Mouse (Mus musculus): ENCODE results near the gene Park7. TPM values are rescaled to one million over a fixed set of nuclear protein-coding genes. Genes with fewer than 3 reads are reported as not detected.

The Park7 gene
- total RNA-seq (2014; rRNA removed): 167 and 180 TPM in 2 replicates
- polyA plus RNA-seq (2015; fragmentation: Nextera tagmentation; extraction: Ambion mirVana): 427 and 453 TPM in 2 replicates

GRCm38 (mm10) chr4:150914290-150914733, at the start of gene Park7, which contains the start of gene Tnfrsf9:
Gene Park7, minus strand, starts transcription at chr4:150914437.
Gene Tnfrsf9, plus strand, starts transcription at chr4:150914562.
- ATAC-seq (ENCODE audit: low FRiP score) (peak; percentile 84), DNase-seq (ENCODE audit: low spot score) (peak; percentile 98)
- H3K36me3 ChIP-seq (ENCODE audit: insufficient read depth, low read length): no peaks in the 10 kb centered on the region
- H3K27me3 ChIP-seq (ENCODE audit: insufficient read depth, low read length): no peaks in the 10 kb centered on the region
- H3K9me3 ChIP-seq (ENCODE audit: low read length): no peaks in the 10 kb centered on the region
- H3K4me1 ChIP-seq (ENCODE audit: insufficient read depth, low read length): peaks cover 14% of the 10 kb centered on the region; the same call in 1 of the 2 replicates
- peak within 1 kb of the TSS; percentile 68 for H3K4me3 ChIP-seq (ENCODE audit: low read depth, low read length)
- peak within 1 kb of the TSS; percentile 69 for H3K4me2 ChIP-seq (ENCODE audit: low read depth, low read length, poor library complexity, severe bottlenecking)
- under 1% methylated on average over 48 of the region's 48 CpGs for WGBS
- peak; percentile 84 for TF ChIP-seq CTCF (IDR thresholded peaks at IDR 0.05)
- peak within 1 kb of the TSS; percentile 76 for H3K9ac ChIP-seq (replicated peaks; ENCODE audit: low read length, poor library complexity, severe bottlenecking)
- H3K27ac ChIP-seq (ENCODE audit: low read depth, low read length): peak within 1 kb of the TSS; percentile 77

- Histone ChIP-seq H3K4me2 (ENCODE audit: low read depth, low read length, poor library complexity, severe bottlenecking) (no peak overlapping the region), H3K4me3 (ENCODE audit: low read depth, low read length) (no peak overlapping the region), H3K27me3 (ENCODE audit: insufficient read depth, low read length) (no peaks in the 10 kb centered on the region), H3K36me3 (ENCODE audit: insufficient read depth, low read length) (no peaks in the 10 kb centered on the region), H3K4me1 (ENCODE audit: insufficient read depth, low read length) (no peaks in the 10 kb centered on the region), H3K27ac (ENCODE audit: low read depth, low read length) (no peak overlapping the region), H3K9ac (replicated peaks; ENCODE audit: low read length, poor library complexity, severe bottlenecking) (no peak overlapping the region), H3K9me3 (ENCODE audit: low read length) (no peaks in the 10 kb centered on the region)
- WGBS: 72% methylated on average over 2 of the region's 2 CpGs
- no peak for TF ChIP-seq CTCF (IDR thresholded peaks at IDR 0.05)
- ATAC-seq (ENCODE audit: low FRiP score): no peak
- DNase-seq (ENCODE audit: low spot score): no peak
Measured at GRCm38 (mm10) chr4:150963711-150964110, 49.5 kb upstream of the Park7 start.

GRCm38 (mm10) chr4:150962231-150962630, 48.0 kb upstream of the Park7 start:
- DNase-seq (ENCODE audit: low spot score): no peak
- WGBS: 73% methylated on average over 6 of the region's 6 CpGs
- H3K4me3 ChIP-seq (ENCODE audit: low read depth, low read length): no peak overlapping the region

GRCm38 (mm10) chr4:150958536-150958935, 44.3 kb upstream of the Park7 start:
- Histone ChIP-seq H3K9ac (replicated peaks; ENCODE audit: low read length, poor library complexity, severe bottlenecking) (no peak overlapping the region), H3K27ac (ENCODE audit: low read depth, low read length) (no peak overlapping the region), H3K36me3 (ENCODE audit: insufficient read depth, low read length) (no peaks in the 10 kb centered on the region), H3K27me3 (ENCODE audit: insufficient read depth, low read length) (no peaks in the 10 kb centered on the region), H3K4me2 (ENCODE audit: low read depth, low read length, poor library complexity, severe bottlenecking) (no peak overlapping the region), H3K4me3 (ENCODE audit: low read depth, low read length) (no peak overlapping the region), H3K9me3 (ENCODE audit: low read length) (no peaks in the 10 kb centered on the region), H3K4me1 (ENCODE audit: insufficient read depth, low read length) (no peaks in the 10 kb centered on the region)
- DNase-seq (ENCODE audit: low spot score): no peak
- ATAC-seq (ENCODE audit: low FRiP score): no peak
- TF ChIP-seq CTCF (IDR thresholded peaks at IDR 0.05): no peak
- WGBS: 77% methylated on average over 7 of the region's 7 CpGs

More at GRCm38 (mm10) chr4:150962231-150962630, 48.0 kb upstream of the Park7 start:
- TF ChIP-seq CTCF (IDR thresholded peaks at IDR 0.05): no peak
- Histone ChIP-seq H3K36me3 (ENCODE audit: insufficient read depth, low read length) (no peaks in the 10 kb centered on the region), H3K9ac (replicated peaks; ENCODE audit: low read length, poor library complexity, severe bottlenecking) (no peak overlapping the region), H3K4me1 (ENCODE audit: insufficient read depth, low read length) (no peaks in the 10 kb centered on the region), H3K4me2 (ENCODE audit: low read depth, low read length, poor library complexity, severe bottlenecking) (no peak overlapping the region), H3K9me3 (ENCODE audit: low read length) (no peaks in the 10 kb centered on the region), H3K27me3 (ENCODE audit: insufficient read depth, low read length) (no peaks in the 10 kb centered on the region), H3K27ac (ENCODE audit: low read depth, low read length) (no peak overlapping the region)
- ATAC-seq (ENCODE audit: low FRiP score): no peak

GRCm38 (mm10) chr4:150957106-150957458, 42.8 kb upstream of the Park7 start:
- Histone ChIP-seq H3K27ac (ENCODE audit: low read depth, low read length) (no peak overlapping the region; the same call in 1 of the 2 replicates), H3K27me3 (ENCODE audit: insufficient read depth, low read length) (no peaks in the 10 kb centered on the region), H3K9ac (replicated peaks; ENCODE audit: low read length, poor library complexity, severe bottlenecking) (no peak overlapping the region), H3K4me1 (ENCODE audit: insufficient read depth, low read length) (no peaks in the 10 kb centered on the region), H3K36me3 (ENCODE audit: insufficient read depth, low read length) (no peaks in the 10 kb centered on the region), H3K4me2 (ENCODE audit: low read depth, low read length, poor library complexity, severe bottlenecking) (no peak overlapping the region), H3K9me3 (ENCODE audit: low read length) (no peaks in the 10 kb centered on the region), H3K4me3 (ENCODE audit: low read depth, low read length) (no peak overlapping the region)
- WGBS: 15% methylated on average over 1 of the region's 1 CpGs
- TF ChIP-seq CTCF (IDR thresholded peaks at IDR 0.05): no peak
- DNase-seq (ENCODE audit: low spot score) (no peak), ATAC-seq (ENCODE audit: low FRiP score) (no peak)

GRCm38 (mm10) chr4:150956369-150957105, 42.3 kb upstream of the Park7 start:
- Histone ChIP-seq H3K27me3 (ENCODE audit: insufficient read depth, low read length) (no peaks in the 10 kb centered on the region), H3K4me3 (ENCODE audit: low read depth, low read length) (no peak overlapping the region), H3K27ac (ENCODE audit: low read depth, low read length) (peak overlapping the region; percentile 13; the same call in 1 of the 2 replicates), H3K9me3 (ENCODE audit: low read length) (no peaks in the 10 kb centered on the region), H3K9ac (replicated peaks; ENCODE audit: low read length, poor library complexity, severe bottlenecking) (no peak overlapping the region), H3K36me3 (ENCODE audit: insufficient read depth, low read length) (no peaks in the 10 kb centered on the region), H3K4me1 (ENCODE audit: insufficient read depth, low read length) (no peaks in the 10 kb centered on the region), H3K4me2 (ENCODE audit: low read depth, low read length, poor library complexity, severe bottlenecking) (no peak overlapping the region)
- ATAC-seq (ENCODE audit: low FRiP score): 0 out of 2 replicates have a peak, but pooled peaks have one; percentile 65
- no peak for TF ChIP-seq CTCF (IDR thresholded peaks at IDR 0.05)
- peak; percentile 79 for DNase-seq (ENCODE audit: low spot score)
- WGBS: 30% methylated on average over 13 of the region's 13 CpGs

All from midbrain, postnatal 0 days (tissue).